Mouse (Mus musculus): ENCODE results near the gene Ppdpf. TPM values are rescaled to one million over a fixed set of nuclear protein-coding genes. Genes with fewer than 3 reads are reported as not detected.

Gene Ppdpf
- polyA plus RNA-seq (2016; fragmentation: Nextera tagmentation; extraction: Ambion mirVana) = 375 and 418 TPM in 2 replicates

GRCm38 (mm10) chr2:181187121-181188000 is at the start of gene Ppdpf:
Gene Ppdpf, plus strand, starts transcription at chr2:181187247.
- H3K27ac ChIP-seq (replicated peaks) = peak within 1 kb of the TSS; percentile 98
- WGBS = under 1% methylated on average over 64 of the region's 64 CpGs
- H3K36me3 ChIP-seq = peaks cover 18% of the 10 kb centered on the region
- peak within 1 kb of the TSS; percentile 75 for H3K4me3 ChIP-seq
- H3K27me3 ChIP-seq (ENCODE audit: low read depth, poor library complexity, severe bottlenecking) = no peaks in the 10 kb centered on the region
- DNase-seq (ENCODE audit: low spot score) = peak; percentile 88
- H3K4me1 ChIP-seq = peaks cover 20% of the 10 kb centered on the region
- no peaks in the 10 kb centered on the region for H3K9me3 ChIP-seq (replicated peaks)

DNA sequence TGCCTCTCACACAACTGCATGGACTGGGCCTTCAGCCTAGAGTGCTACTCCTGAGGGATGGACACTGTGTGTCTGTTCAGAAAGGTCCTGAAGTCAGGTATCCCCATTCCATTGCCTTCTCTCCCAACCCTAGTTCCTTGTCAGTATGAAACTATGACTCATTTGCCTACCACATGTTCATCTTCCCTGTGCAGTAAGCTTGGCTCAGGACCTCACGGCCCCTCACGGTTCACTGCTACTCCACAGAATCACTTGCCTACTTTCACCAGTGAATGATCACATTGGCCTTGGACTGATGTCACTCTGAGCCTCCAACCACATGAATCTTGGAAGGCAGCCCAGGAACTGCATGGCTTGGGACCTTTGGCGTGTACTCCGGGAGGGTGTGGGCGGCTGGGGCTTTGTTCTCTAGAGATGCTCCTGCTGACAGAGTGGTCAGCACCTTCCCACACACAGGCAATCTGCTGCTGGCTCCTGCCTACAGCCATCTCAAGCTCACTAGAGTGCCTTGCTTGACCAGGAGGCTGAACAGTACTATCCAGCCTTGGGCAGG is 47.3 kb upstream of the Ppdpf start:
- H3K27ac ChIP-seq (replicated peaks) = no peak overlapping the region
- H3K4me3 ChIP-seq = no peak overlapping the region
- WGBS = 94% methylated on average over 5 of the region's 5 CpGs
- H3K4me1 ChIP-seq = peaks cover 7% of the 10 kb centered on the region
- DNase-seq (ENCODE audit: low spot score) = no peak
- no peaks in the 10 kb centered on the region for H3K36me3 ChIP-seq
- H3K27me3 ChIP-seq (ENCODE audit: low read depth, poor library complexity, severe bottlenecking) = peaks cover 61% of the 10 kb centered on the region
- no peaks in the 10 kb centered on the region for H3K9me3 ChIP-seq (replicated peaks)

DNA sequence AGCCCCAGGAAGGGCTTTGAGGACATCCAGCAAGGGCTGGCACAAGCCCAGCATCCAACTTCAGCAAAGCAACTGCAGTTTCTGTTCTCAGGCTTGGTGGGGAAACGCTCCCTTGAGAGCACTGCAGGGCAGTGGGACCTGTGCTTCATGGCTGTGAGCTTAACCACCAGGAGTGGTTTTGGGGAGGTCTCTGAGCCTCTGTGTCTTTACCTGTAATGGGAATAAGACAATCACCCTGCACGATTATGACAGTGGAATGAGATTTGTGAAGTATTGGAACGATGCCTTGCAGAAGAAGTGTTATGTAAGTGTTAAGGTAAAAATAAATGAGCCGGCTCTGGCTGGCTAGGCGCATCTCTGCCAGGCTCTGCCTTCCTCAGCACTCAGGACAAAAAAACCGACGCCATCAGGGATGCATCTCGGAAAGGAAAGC is 44.3 kb upstream of the Ppdpf start:
- peaks cover 57% of the 10 kb centered on the region for H3K27me3 ChIP-seq (ENCODE audit: low read depth, poor library complexity, severe bottlenecking)
- no peak for DNase-seq (ENCODE audit: low spot score)

DNA sequence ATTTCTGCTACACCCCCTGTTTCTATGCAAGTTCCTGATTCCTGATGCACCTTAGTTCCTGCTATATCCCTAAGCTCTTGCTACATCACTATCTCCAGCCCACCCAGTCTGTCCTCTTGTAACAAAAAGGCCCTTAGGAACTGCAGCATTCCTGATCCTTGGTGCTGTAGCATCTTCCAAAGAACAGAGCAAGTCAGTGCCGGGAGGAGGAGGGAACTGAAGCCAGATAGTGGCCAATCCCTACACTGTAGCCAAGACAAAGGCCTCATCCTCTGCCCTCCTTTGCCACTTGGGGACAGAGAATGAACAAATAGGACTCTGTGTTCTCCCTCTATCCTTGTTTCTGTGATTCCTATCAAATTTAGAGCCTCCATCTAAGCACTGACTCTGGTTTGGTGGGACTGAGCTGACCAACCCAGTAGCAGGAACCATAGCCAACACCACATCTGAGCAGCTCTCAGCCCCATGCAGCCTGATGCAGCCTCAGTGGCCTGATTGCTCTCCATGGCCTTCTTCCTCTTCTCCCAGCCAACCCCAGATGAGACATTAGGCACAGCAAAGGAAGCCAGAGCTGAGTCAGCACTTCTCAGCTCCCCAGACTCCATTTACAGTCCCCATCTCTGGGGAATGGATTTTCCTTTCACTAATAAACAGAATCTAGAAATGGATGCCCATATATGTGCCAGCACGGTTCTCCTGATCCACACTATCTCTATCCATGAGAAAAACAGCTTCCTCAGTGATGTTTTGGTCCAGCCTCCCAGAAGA is 43.4 kb upstream of the Ppdpf start:
- no peaks in the 10 kb centered on the region for H3K36me3 ChIP-seq
- no peak overlapping the region for H3K27ac ChIP-seq (replicated peaks)
- no peak overlapping the region for H3K4me3 ChIP-seq
- peaks cover 58% of the 10 kb centered on the region for H3K27me3 ChIP-seq (ENCODE audit: low read depth, poor library complexity, severe bottlenecking)
- no peak for DNase-seq (ENCODE audit: low spot score)
- peaks cover 16% of the 10 kb centered on the region for H3K4me1 ChIP-seq
- WGBS = 63% methylated on average over 2 of the region's 2 CpGs
- H3K9me3 ChIP-seq (replicated peaks) = no peaks in the 10 kb centered on the region

More for the DNA sequence above, 44.3 kb upstream of the Ppdpf start:
- H3K36me3 ChIP-seq = no peaks in the 10 kb centered on the region
- 66% methylated on average over 8 of the region's 8 CpGs for WGBS
- H3K4me1 ChIP-seq = peaks cover 6% of the 10 kb centered on the region
- no peak overlapping the region for H3K27ac ChIP-seq (replicated peaks)
- H3K4me3 ChIP-seq = no peak overlapping the region
- no peaks in the 10 kb centered on the region for H3K9me3 ChIP-seq (replicated peaks)

GRCm38 (mm10) chr2:181144675-181145074 is 42.4 kb upstream of the Ppdpf start:
- peaks cover 58% of the 10 kb centered on the region for H3K27me3 ChIP-seq (ENCODE audit: low read depth, poor library complexity, severe bottlenecking)
- 87% methylated on average over 2 of the region's 2 CpGs for WGBS

GRCm38 (mm10) chr2:181146976-181147545 is 40.0 kb upstream of the Ppdpf start:
- no peak for DNase-seq (ENCODE audit: low spot score)
- Histone ChIP-seq H3K4me3 (peak overlapping the region; percentile 68), H3K36me3 (no peaks in the 10 kb centered on the region), H3K4me1 (peaks cover 16% of the 10 kb centered on the region), H3K9me3 (replicated peaks) (no peaks in the 10 kb centered on the region), H3K27ac (replicated peaks) (no peak overlapping the region), H3K27me3 (ENCODE audit: low read depth, poor library complexity, severe bottlenecking) (peaks cover 69% of the 10 kb centered on the region)
- 57% methylated on average over 4 of the region's 4 CpGs for WGBS

More at GRCm38 (mm10) chr2:181144675-181145074, 42.4 kb upstream of the Ppdpf start:
- H3K4me3 ChIP-seq = no peak overlapping the region
- no peaks in the 10 kb centered on the region for H3K36me3 ChIP-seq
- no peaks in the 10 kb centered on the region for H3K9me3 ChIP-seq (replicated peaks)
- no peak overlapping the region for H3K27ac ChIP-seq (replicated peaks)
- no peak for DNase-seq (ENCODE audit: low spot score)
- H3K4me1 ChIP-seq = peaks cover 16% of the 10 kb centered on the region

DNA sequence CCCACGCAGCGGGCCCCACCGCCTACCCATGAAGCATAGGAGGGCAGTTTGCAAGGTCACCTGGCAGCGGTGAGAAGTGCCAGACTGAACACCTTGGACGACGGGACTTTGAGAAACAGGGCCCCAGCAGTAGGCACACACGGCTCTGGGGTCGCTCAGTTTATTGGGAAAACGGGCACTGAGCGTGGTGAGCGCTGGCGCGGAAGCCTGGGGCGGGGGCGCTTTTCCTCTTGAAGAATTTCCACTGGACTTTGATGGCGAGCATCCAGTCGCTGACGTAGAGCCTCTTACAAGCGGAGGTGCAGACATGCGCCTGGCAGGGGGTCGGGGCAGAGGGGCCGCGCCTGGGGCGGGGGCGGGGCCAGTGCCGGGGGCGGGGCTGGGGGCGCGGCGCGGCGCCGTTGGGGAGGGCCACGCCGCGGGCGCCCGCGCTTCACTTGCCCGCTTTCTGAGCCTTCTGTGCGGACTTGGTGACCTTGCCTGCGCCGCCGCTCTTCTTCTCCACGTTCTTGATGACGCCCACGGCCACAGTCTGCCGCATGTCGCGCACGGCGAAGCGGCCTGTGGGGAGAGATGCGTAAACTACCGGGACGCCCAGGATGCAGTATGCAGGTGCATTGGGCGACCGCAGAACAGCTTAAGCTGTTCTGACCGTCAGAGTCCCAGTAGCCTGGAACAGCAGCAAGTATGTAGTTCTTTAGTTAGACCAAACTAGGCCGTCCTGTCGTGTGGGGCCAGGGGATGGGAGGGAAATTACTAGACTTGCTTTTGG is 39.3 kb upstream of the Ppdpf start:
- Histone ChIP-seq H3K4me1 (peaks cover 16% of the 10 kb centered on the region), H3K27me3 (ENCODE audit: low read depth, poor library complexity, severe bottlenecking) (peaks cover 74% of the 10 kb centered on the region), H3K36me3 (no peaks in the 10 kb centered on the region), H3K9me3 (replicated peaks) (no peaks in the 10 kb centered on the region), H3K27ac (replicated peaks) (peak overlapping the region; percentile 49; the same call in 1 of the 2 replicates), H3K4me3 (peak overlapping the region; percentile 68)
- under 1% methylated on average over 61 of the region's 61 CpGs for WGBS
- peak; percentile 53 for DNase-seq (ENCODE audit: low spot score)

GRCm38 (mm10) chr2:181148318-181148955 is 38.6 kb upstream of the Ppdpf start:
- peaks cover 16% of the 10 kb centered on the region for H3K4me1 ChIP-seq
- H3K4me3 ChIP-seq = peak overlapping the region; percentile 68
- peak overlapping the region; percentile 49; the same call in 1 of the 2 replicates for H3K27ac ChIP-seq (replicated peaks)
- WGBS = 17% methylated on average over 31 of the region's 31 CpGs
- no peak for DNase-seq (ENCODE audit: low spot score)
- no peaks in the 10 kb centered on the region for H3K9me3 ChIP-seq (replicated peaks)
- H3K27me3 ChIP-seq (ENCODE audit: low read depth, poor library complexity, severe bottlenecking) = peaks cover 79% of the 10 kb centered on the region
- no peaks in the 10 kb centered on the region for H3K36me3 ChIP-seq

DNA sequence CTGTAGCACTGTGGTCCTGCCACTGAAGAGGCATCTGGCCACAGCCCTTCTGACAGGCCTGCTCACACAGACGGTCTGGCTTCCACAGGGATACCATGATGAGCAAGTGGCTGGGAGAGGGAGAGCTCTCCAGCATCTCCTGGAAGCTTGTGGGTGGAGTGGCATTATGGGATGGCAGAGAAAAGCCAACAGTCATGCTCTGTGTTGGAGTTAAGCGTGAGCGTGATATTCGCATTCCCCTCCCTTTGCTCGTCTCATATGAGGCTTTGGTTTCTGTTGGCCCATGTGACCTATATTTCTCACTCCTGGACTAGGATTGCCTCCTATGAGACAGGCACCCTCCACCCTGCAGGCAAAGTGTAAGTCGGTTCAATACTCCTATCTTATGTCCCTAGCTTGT is 36.8 kb upstream of the Ppdpf start:
- Histone ChIP-seq H3K36me3 (no peaks in the 10 kb centered on the region), H3K27me3 (ENCODE audit: low read depth, poor library complexity, severe bottlenecking) (peaks cover 76% of the 10 kb centered on the region), H3K9me3 (replicated peaks) (no peaks in the 10 kb centered on the region), H3K4me1 (peaks cover 16% of the 10 kb centered on the region), H3K4me3 (no peak overlapping the region), H3K27ac (replicated peaks) (no peak overlapping the region)
- DNase-seq (ENCODE audit: low spot score) = no peak
- 75% methylated on average over 6 of the region's 6 CpGs for WGBS

DNA sequence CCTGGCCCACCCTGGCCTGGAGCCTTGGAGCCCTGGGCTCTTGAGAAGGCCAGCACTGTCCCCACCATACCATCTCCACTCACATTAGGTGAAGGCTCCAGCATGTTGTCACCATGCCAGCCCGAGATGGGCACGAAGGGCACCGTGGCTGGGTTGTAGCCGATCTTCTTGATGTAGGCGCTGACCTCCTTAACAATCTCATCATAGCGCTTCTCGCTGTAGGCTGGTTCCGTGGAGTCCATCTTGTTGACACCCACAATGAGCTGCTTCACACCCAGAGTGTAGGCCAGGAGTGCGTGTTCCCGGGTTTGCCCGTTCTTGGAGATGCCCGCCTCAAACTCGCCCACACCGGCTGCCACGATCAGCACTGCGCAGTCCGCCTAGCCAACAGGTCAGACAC is 34.3 kb upstream of the Ppdpf start:
- H3K4me3 ChIP-seq = no peak overlapping the region
- no peaks in the 10 kb centered on the region for H3K36me3 ChIP-seq
- no peaks in the 10 kb centered on the region for H3K9me3 ChIP-seq (replicated peaks)
- peaks cover 81% of the 10 kb centered on the region for H3K27me3 ChIP-seq (ENCODE audit: low read depth, poor library complexity, severe bottlenecking)
- no peak for DNase-seq (ENCODE audit: low spot score)
- peaks cover 25% of the 10 kb centered on the region for H3K4me1 ChIP-seq
- 91% methylated on average over 17 of the region's 17 CpGs for WGBS
- H3K27ac ChIP-seq (replicated peaks) = no peak overlapping the region

- no peaks in the 10 kb centered on the region for H3K36me3 ChIP-seq
- H3K27me3 ChIP-seq (ENCODE audit: low read depth, poor library complexity, severe bottlenecking) = peaks cover 81% of the 10 kb centered on the region
- 91% methylated on average over 1 of the region's 1 CpGs for WGBS
- H3K9me3 ChIP-seq (replicated peaks) = no peaks in the 10 kb centered on the region
- H3K4me3 ChIP-seq = no peak overlapping the region
- no peak for DNase-seq (ENCODE audit: low spot score)
- H3K27ac ChIP-seq (replicated peaks) = no peak overlapping the region
- H3K4me1 ChIP-seq = peaks cover 21% of the 10 kb centered on the region
Measured at GRCm38 (mm10) chr2:181153131-181153530, 33.9 kb upstream of the Ppdpf start.

Data from midbrain, embryonic 10.5 days (tissue).